Mouse (Mus musculus) lung, postnatal 0 days (tissue): ENCODE data around the gene Lfng.

Experiments used
- CTCF ChIP-seq: IDR thresholded peaks from 2 replicates; pipeline ENCODE4 v1.5.1; 2016; ENCODE audit warnings: antibody characterized with exemption, mild to moderate bottlenecking
- EP300 ChIP-seq: IDR thresholded peaks from 2 replicates; pipeline ENCODE4 v1.6.1; 2016; ENCODE audit warnings: antibody characterized with exemption, mild to moderate bottlenecking, control low read depth

DNA sequence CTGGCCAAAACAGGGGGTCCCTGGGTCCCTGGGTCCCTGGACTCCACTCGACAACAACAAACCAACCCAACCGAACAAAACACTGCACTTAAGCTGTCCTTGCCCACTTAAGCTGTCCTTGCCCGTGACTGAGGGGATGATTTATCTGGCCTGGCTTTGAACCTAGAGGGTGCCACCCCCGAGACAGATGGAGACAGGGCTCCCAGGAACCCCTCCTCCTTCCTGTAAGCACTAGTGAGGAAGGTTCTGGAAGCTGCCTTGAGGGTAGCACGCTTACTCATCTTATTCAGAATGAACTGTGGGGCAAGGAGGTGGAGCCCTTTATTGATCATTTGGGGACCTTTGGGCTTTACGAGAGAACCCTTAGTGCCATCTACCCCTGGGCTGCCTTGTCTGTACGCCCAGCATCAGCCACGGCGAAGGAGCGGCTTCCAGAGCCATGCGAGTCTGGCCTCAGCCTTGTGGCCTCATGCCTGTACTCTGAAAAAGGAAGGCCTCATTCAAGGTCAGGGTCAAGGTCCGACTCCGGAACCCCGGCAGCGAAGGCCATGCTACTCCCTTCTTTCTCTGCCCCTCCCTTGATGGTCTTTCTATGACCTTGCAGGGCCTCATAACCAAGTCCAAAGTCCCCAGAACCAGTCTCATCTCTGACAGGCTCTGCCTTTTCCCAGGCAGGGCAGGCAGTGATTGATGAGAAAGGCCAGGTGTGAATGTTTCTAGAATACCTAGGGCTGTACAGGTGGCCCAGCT is 47.2 kb downstream of the Lfng start:
- TF ChIP-seq CTCF (no peak), EP300 (no peak)
